In genomic region chr12:52637506-52638249, GRCm38 (mm10) we compare ENCODE assay signal across 9 mouse cellular contexts.
A peak's percentile ranks its signal among the peaks of the same experiment; 100 is the strongest.
DNase-seq lines count a peak whose midpoint lies in the region; ATAC-seq and TF ChIP-seq lines count a peak whose summit lies in the region.
"Had no signal": no experiment of that assay in that cellular context is flagged by ENCODE, and none has a peak within 500 bp of the region (broad histone marks: within the 10 kb centered on the region; RNA-seq: fewer than 3 reads in every experiment).

No protein-coding gene starts in this region.

- 62% methylated on average over 14 of the region's 14 CpGs for WGBS in forebrain, embryonic 12.5 days
- WGBS in heart, postnatal 0 days, result 50% methylated on average over 14 of the region's 14 CpGs

- H3K4me2 ChIP-seq in forebrain, embryonic 12.5 days, result no peak overlapping the region
- H3K4me2 ChIP-seq in heart, postnatal 0 days (ENCODE audit: low read depth, low read length), result no peak overlapping the region
- H3K4me2 ChIP-seq: limb, embryonic 12.5 days had no signal

- TF ChIP-seq EP300 in heart, postnatal 0 days (IDR thresholded peaks at IDR 0.05; ENCODE audit: low read depth), result no peak

- no peaks in the 10 kb centered on the region for H3K4me1 ChIP-seq in forebrain, embryonic 12.5 days
- no peaks in the 10 kb centered on the region for H3K4me1 ChIP-seq in heart, postnatal 0 days (ENCODE audit: control insufficient read depth, insufficient read depth)

- no peak overlapping the region for H3K9ac ChIP-seq in forebrain, embryonic 12.5 days
- no peak overlapping the region for H3K9ac ChIP-seq in heart, postnatal 0 days (replicated peaks; ENCODE audit: low read depth, low read length)
- H3K9ac ChIP-seq: limb, embryonic 12.5 days had no signal

- peak; percentile 56 for TF ChIP-seq CTCF in heart, postnatal 0 days (IDR thresholded peaks at IDR 0.05; ENCODE audit: low read depth)

- H3K27ac ChIP-seq in forebrain, embryonic 12.5 days, result no peak overlapping the region
- no peak overlapping the region for H3K27ac ChIP-seq in heart, postnatal 0 days (ENCODE audit: low read depth)
- H3K27ac ChIP-seq: limb, embryonic 12.5 days had no signal

- no peaks in the 10 kb centered on the region for H3K9me3 ChIP-seq in forebrain, embryonic 12.5 days
- H3K9me3 ChIP-seq in heart, postnatal 0 days (replicated peaks; ENCODE audit: control insufficient read depth, low read length), result no peaks in the 10 kb centered on the region
- H3K9me3 ChIP-seq: limb, embryonic 12.5 days had no signal

- peak; percentile 44 to 80 for DNase-seq in adrenal gland, adult (ENCODE audit: inconsistent age in 2 of 2, low spot score in 1 of 2)
- no peak for DNase-seq in adrenal gland, adult 8-10 months
- DNase-seq in c-Kit-positive CD71-negative TER-119-negative erythroid progenitor cells, embryonic 14.5 days (ENCODE audit: low read depth), result peak; percentile 23
- peak; percentile 38 for DNase-seq in heart, postnatal 0 days (ENCODE audit: low spot score)
- DNase-seq in kidney, postnatal 36 days, result peak; percentile 59 to 74
- peak; percentile 14 to 36 for DNase-seq in lung, adult 18-20 months
- DNase-seq in retina, postnatal 7 days (ENCODE audit: low read depth, low spot score), result peak; percentile 32

- no peaks in the 10 kb centered on the region for H3K36me3 ChIP-seq in forebrain, embryonic 12.5 days (replicated peaks)
- no peaks in the 10 kb centered on the region for H3K36me3 ChIP-seq in heart, postnatal 0 days (replicated peaks; ENCODE audit: control insufficient read depth, insufficient read depth, low read length)
- H3K36me3 ChIP-seq: limb, embryonic 12.5 days had no signal

- no peaks in the 10 kb centered on the region for H3K27me3 ChIP-seq in forebrain, embryonic 12.5 days
- H3K27me3 ChIP-seq in heart, postnatal 0 days (ENCODE audit: control insufficient read depth, insufficient read depth, low read length), result no peaks in the 10 kb centered on the region
- H3K27me3 ChIP-seq: limb, embryonic 12.5 days had no signal

- H3K4me3 ChIP-seq in forebrain, embryonic 12.5 days (replicated peaks), result no peak overlapping the region
- H3K4me3 ChIP-seq in heart, postnatal 0 days (ENCODE audit: low read depth, low read length), result no peak overlapping the region
- H3K4me3 ChIP-seq: limb, embryonic 12.5 days had no signal

- ATAC-seq in forebrain, embryonic 12.5 days (ENCODE audit: low FRiP score), result peak; percentile 17; the same call in 1 of the 2 replicates
- no peak for ATAC-seq in heart, postnatal 0 days (ENCODE audit: insufficient read depth, low read depth)
